Mouse (Mus musculus) embryonic fibroblast, embryonic 13.5 days (primary cell): ENCODE data around the gene Myo5a.

Source experiments
- CTCF ChIP-seq: IDR thresholded peaks from 2 replicates; pipeline ENCODE4 v1.5.1; 2011; ENCODE audit warnings: mild to moderate bottlenecking, control low read depth, low read length, moderate library complexity, borderline replicate concordance; ENCODE audit not compliant: insufficient read depth
- POLR2A ChIP-seq: IDR thresholded peaks from 2 replicates; pipeline ENCODE4 v1.6.1; 2011; ENCODE audit warnings: low read depth, mild to moderate bottlenecking, control low read depth, low read length, moderate library complexity

GRCm38 (mm10) chr9:75267147-75267546, 196.3 kb downstream of the Myo5a start:
- no peak for TF ChIP-seq CTCF
- TF ChIP-seq POLR2A = no peak
